Mouse (Mus musculus): ENCODE results near the gene Ddr1.

GRCm38 (mm10) chr17:35716114-35716513, 11.7 kb upstream of the Ddr1 start:
- TF ChIP-seq POLR2A (IDR thresholded peaks at IDR 0.05; ENCODE audit: extremely low read depth, insufficient read depth, low read length): no peak
- TF ChIP-seq CTCF (IDR thresholded peaks at IDR 0.05; ENCODE audit: extremely low read depth, insufficient read depth, low read length): no peak

Data from cortical plate, adult 2 months (tissue).